Mouse (Mus musculus): ENCODE results near the gene Dnpep.

Dnpep gene

DNA sequence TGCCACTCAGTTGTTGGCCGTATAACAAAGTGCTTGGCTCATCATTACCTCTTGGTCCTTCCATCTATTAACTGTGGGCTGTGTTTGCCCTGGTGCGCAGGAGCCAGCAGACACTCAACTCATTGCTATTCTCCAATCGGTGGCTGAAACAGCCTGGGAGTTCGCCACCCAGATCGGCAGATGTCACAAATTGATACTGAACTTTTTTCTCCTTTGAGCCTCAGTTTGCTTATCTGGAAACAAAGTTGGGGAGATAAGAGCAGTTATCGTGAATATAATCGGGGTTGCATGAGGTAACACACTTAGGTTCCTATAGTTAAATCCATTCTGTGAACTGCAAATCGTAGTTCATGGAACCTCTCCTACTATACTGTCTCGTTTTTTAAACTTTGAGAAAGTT lies 19.3 kb upstream of the Dnpep start:
- intact Hi-C loops (cut with DNase I): no loop called here

DNA sequence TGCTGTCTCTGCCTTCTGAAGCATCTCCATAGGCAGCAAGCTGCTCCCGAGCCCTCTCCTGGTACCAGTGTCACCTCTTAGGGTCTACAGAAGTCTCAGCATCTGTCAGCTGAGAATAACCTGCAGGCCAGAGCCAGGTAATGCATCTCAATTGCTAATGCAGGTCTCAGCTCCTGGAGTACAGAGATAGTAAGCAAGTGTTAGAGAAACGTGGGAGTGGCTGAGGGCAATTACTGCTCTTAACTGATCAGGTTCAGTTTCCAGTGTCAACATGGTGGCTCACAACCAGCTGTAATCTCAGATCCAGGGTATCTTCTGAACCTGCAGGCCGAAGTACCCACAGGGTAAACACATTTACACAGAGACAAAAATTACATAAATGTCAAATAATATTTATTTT lies 18.7 kb upstream of the Dnpep start:
- intact Hi-C loops (cut with DNase I): no loop called here

DNA sequence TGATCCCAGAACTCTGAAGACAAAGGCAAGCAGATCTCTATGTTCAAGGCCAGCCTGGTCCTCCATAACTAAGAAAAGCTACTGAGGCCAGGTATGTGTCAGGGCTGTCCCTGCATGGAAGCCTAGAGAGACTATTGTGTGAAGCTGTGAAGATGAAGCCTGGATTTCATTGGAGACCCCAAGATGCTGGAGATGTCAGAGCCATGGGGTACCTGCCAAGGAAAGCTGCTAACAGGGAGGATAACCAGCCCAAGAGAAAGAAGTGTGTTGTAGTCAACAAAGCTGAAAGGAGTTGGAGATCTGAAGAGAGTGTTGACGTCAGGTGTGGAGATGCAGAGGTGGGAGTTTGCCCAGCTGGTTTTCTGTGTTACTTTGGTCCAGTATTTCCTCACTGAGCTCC lies 13.5 kb upstream of the Dnpep start:
- intact Hi-C loops (cut with DNase I): no loop called here

DNA sequence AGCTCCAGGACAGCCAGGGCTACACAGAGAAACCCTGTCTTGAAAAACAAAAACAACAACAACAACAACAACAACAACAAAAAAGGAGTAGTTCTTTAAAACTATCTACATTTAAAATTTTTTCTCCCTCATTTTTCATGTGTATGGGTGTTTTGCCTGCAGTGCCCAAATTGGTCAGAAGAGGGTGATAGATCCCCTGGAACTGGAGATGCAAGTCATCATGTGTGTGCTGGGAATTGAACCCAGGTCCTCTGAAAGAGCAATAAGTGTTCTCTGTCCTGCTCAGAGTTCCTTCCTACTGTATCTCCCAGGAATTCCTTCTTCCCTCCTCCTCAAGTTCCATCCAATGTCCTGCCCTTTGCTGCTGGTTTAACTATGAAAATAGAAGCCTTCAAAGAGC lies 9.7 kb upstream of the Dnpep start:
- intact Hi-C loops (cut with DNase I): no loop called here

DNA sequence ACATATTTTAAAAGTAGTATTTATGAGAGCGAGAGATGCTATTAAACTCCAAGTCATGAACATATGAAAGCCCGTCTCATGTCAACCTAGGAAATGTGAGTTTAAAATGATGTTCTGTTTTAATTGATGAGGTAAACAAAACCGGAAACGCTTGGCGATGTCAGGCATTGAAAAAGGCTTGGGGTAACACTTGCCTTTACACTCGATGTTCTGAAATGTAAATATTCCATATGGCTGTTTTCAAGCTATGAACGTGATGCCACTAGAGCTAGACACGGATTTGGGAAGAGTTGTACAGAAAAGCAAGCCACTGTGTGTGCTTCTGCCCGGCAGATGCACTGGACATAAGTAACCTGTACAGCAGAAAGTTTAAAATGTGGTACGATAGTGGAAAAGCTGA lies 1.4 kb upstream of the Dnpep start:
- intact Hi-C loops (cut with DNase I): no loop called here

DNA sequence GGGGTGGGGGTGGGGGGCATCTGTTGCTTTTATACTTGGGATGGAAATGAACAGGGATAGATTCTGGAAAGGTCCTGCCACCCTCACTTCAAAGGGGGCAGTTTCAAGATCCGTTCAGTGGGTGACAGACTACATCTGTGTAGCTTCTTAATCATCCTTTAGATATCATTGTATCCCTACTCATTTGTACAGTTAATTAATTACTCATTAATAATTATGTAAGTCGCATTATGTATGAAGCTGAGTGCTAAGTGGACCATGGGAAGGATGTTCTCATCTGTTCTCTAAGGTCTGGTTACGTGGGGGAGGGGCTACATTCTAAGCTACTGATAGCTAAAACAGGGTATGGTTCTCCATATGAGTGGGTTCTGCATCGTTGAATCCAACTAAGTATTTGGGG lies 946 bp upstream of the Dnpep start:
- intact Hi-C loops (cut with DNase I): no loop called here

DNA sequence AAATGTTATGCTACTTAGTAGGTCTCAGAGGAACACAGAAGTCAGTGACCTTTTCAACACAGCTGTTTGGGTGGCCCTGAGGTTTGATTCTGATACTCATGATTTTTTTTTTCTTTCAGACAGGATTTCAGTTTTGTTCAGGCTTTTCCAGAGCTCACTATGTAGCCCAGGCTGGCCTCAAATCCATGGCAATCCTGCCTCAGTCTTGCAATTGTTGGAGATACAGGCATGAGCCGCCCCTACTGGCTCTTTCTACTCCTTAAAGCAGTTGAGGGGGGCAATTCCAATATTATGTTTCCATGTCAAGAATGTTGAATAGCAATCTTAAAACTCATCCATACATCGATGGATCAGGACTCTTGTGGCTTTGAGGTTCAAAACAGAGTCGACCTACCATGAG lies 511 bp upstream of the Dnpep start:
- intact Hi-C loops (cut with DNase I): no loop called here

DNA sequence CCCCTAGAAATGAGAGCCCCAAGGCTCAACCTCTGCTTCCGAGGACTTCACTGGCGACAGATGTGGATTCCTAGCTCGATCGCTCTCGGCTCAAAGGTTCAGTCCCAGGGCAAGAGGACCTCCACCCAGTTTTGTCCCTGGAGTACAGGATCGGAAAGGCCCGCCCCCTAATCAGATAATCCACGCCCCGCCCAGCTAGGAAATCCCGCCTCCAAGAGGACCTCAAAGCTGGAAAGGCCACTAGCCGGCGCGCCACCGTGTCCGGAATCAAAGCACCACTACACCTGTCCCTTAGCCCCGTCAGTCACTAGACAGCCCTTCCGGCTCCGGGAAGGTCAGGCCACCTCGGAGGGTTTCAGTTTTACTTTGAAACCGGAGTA lies 939 bp downstream of the Dnpep start:
- intact Hi-C loops (cut with DNase I): no loop called here

DNA sequence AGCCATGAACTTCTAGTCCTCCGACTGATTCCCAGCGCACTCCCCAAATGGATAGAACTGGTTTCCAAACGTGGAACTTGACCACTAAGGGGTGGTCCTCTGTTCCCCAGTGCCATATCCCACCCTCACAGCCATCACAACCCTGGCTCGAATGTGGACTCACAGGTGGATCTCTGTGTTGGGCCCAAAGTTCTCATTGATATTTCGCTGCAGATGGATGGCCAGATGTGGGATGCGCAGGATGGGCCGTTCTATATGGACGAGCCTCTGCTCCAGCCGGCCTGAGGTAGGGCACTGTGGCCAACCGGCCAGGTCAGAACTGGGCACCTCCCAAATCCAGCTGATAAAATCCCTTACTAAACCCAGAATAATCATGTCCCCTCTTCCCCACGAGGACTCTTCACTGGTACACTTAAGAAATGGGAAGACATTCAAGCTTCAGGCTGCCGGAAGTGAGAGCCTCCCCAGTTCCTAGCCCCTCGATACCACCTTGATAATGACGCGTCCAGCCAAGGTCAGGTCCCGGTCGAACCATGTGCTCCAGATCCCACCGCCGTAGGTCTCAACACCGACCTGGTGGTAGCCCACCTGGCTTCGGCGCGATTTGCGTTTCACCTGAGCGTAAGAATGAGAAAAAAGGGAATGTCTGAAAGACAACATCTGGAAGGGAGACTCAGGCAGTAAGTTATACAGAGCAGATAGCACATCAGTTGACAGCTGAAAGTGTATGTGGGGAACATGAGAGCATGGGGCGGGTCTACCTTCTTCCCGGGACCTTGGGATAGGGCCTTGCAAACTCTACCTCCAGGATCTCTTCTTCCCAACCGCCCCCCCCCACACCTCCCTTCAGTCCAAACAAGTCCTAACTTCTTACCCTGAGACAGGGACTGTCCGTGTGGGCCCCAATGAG lies 2.1 kb downstream of the Dnpep start:
- intact Hi-C loops (cut with DNase I): no loop called here

DNA sequence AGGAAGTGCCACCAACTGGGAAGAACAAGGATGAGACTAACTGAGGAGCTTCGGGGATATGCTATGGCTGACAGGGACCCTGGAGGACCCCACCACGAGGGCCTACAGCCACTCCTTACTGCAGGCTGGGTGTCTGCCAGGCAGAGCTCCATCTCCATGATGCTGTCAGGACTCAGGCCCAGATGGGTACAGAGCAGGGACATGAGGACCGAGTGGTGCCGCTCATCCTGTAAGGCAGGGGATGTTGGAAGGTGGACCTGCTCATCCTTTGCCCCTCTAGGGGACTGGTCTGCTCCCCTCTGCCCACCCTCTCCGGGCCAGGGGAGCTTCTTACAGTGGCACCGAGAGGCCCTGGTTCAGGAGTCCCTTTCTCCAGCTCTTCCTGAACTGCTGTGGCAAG lies 2.8 kb downstream of the Dnpep start:
- intact Hi-C loops (cut with DNase I): no loop called here

DNA sequence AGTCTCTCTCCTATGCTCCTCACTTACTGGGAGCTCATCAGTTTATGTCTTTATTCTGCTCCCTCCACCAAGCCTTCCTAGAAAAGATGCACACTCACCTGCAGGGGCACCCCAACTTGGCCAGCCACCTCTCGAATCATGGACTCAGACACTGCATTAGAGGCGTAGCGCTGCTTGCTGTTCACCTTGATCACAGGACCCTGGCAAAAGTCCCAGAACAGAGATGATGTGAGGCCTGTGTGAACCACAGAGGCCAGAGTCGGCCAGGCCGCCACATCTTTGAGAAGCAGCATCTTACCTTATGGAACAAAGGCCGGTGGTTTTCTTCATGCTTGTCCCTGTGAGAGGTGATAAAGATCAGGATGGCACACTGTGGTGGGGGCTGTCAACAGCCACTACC lies 6.1 kb downstream of the Dnpep start:
- intact Hi-C loops (cut with DNase I): no loop called here

DNA sequence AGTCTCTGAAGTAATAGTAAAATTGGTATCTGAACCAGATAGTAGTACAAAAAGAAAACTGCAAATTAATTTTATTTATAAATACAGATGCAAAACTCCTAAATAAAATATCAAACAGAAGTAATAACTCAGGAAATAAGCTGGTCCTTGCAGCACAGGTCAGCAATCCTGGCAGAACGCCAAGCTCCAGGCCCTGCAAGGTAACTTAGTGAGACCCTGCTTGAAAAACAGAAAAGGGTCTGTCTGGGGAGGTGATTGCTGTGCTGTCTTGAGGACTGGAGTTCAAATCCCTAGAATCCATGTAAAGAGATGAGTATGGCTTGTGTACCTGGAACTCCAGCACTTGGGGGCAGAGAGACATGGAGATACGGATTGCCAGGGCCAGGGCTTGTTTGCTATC lies 13.1 kb downstream of the Dnpep start:
- intact Hi-C loops (cut with DNase I): no loop called here

DNA sequence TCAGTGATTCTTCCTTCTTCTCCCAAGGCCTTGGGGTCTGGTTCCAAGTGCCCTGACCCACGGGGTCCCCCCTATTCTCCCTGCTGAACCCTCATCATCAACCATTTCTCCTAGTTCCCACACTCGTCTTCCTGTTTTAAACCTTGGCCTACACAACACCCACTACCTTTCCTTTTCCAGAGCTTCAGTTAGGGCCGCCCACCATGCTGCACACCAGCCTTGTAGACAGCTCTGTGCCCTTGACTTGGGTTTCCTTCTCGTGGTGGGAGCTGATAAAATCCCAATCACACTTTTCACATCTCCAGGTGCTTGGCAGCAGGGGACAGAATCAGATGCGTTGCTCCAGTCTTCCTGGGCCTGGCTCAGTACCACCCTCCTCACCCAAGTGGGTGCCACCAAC lies 23.5 kb downstream of the Dnpep start:
- intact Hi-C loops (cut with DNase I): no loop called here

DNA sequence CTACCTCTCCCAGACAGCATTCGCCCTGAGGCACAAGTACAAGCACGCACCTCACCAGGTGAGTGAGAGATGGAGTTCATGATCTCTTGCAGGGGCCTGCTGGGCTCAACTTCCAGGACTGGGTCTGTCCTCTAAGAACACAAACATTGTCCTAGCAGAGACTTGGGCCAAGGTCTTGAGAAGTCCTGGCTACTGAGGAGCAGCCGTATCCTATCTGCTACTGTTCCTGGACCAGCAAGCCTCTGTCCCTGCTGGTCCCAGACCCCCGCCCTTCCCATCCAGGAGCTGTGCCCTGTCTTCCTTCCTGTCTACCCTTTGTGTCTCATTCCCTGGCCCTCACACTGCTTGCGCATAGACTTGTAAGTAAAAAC lies 24.5 kb downstream of the Dnpep start:
- intact Hi-C loops (cut with DNase I): no loop called here

DNA sequence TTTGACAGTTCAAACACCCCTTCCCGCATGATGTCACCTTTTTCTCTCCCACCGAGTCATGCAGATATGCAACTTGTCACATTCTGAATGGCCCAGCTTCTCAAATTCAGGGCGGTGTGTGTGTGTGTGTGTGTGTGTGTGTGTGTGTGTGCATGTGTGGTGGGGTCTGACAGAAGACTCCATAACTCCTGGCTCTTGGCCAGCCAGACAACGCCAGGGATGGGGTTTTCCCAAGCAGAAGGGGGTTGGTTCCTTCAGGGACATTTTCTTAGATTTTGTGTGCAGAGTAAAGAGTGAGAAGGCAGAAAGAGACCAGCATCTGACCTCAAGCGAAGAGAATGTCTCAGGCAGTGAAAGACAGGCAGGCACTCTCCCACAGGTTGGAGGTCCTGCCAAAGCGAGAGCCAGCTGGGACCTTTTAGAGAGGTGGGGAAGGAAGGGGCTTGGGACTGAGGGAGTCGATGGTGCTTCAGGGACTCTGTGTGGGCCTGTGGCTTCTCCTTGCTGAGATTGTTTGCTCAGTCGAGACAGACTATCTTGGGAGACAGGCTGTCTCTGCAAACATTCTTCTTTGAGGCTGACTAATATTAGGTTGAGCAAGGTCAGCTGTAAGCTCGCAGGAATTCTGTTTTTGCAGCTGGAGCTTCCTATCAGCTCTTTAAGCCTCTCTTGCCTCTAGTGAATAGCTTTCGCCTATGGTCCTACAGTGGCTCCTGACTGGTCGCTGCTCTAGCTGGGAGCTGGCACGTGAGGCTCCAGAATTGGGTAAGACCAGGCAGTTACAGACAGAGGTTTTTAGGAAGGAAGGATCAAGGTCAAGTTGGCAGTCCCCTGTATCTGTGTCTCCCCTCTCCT lies 25.1 kb downstream of the Dnpep start:
- intact Hi-C loops (cut with DNase I): no loop called here

DNA sequence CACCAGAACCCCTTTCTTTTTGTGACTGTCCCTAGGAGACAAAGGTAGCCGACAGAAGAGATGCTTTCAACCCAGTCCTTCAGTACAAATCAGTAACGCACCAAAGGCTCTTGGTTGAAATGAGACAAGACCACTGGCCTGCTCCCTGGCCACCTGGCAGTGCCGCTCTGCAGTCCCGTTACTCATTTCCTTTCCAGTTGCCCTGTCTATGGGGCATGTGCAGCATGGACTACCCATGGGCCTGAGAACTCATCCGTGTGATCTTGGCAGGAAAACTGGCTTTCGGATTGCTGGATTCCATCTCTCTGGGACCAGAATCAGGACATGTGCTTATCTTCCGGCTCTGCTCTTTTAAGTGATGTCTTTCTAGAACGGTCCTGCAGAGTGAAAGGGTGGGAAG lies 26.5 kb downstream of the Dnpep start:
- intact Hi-C loops (cut with DNase I): no loop called here

DNA sequence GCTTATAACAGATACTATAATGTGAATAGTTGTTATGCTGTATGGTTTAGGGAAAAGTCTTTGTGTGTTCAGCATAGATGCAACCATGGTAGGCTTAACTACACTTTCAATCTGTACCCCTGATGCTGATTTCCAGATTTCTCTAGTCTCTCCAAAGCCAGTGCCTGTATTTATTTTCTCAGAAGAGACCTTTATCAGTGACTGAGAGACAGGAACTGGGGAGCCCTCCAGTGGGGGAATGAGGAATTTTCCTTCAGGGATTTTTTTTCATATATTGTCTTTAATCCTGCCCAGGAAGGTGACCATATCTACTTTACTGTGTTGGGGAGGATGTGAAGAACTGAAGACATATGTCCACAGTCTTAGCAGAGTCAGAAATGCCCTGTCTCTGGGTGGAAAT lies 27.2 kb downstream of the Dnpep start:
- intact Hi-C loops (cut with DNase I): no loop called here

DNA sequence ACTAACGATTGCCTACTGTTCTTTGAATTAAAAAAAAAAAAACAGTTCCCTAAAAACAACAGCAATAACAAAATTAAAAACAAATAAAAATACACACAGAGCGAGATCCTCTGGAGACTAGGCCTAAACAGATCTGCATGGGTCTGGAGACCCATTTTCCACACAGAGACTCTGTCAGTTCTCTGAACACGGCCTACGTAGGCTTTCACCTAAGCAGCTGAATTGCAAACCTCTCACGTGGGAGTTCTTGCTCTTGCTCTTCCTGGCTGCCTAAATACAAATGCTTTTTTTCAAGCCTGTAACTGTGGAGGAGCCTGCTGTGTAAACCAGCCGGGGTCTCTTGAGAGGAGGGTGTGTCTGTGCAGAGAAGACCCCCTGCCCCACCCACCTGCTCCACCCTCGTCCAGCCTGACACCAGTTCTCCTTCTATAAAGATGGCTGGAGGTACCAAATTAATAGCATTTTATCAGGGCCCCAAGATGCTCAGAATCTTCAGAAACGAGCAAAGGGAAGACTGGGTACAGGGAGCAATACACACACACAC lies 27.8 kb downstream of the Dnpep start:
- intact Hi-C loops (cut with DNase I): no loop called here

DNA sequence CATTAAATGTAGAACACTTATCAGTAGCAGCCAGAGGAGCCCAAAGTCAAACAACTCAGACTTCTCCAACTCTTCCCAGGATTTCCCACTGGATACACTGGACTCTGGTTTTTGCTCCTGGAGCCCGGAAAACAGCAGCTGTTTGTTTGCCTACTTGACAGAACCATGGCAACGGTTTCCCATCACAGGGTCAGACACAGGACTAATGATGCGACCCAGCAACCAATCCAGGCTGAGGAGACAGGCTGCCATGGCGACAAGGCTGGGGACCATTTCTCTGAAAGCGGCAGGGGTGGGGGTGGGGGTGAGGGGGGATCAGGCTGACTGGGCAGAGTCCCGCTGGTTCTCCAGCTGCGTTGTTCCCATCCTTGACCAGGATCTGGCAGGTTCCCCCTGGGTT lies 28.4 kb downstream of the Dnpep start:
- intact Hi-C loops (cut with DNase I): no loop called here

DNA sequence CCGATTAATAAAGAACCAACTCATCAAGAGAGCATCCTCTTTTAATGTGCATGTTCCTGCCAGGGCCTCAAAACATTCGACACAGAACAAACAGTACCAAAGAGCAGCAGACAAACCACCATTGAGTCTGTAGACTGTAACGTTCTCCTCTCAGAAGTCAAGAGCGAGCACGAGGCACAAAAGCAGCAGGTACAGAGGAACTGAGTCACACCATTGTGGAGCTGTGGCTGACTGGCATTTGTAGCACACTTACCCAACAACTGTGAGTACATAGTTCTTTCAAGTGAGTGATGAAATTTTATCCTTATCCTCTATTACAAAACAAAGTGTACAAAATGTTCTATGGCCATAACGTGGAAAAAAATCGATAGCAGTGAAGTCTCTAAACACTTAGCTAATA lies 32.9 kb downstream of the Dnpep start:
- intact Hi-C loops (cut with DNase I): no loop called here

DNA sequence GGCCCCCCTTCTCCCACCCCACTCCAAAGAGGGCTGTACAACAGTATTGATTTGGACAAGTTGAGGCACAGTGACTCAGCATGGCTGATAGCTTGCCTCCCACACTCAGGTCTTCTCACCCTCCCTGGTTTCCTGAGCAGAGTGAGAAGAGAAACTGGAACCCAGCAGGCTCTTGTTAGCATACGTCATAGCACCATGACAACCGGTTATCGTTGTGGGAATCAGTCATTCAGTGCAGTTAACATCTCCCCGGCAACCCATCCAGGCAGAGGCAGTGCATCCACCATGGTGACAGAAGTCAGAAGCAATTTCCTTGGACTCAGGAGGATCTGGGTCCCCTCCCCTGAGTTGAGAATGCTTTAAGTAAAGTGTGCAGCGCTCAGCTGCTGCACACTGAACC lies 34.8 kb downstream of the Dnpep start:
- intact Hi-C loops (cut with DNase I): no loop called here

DNA sequence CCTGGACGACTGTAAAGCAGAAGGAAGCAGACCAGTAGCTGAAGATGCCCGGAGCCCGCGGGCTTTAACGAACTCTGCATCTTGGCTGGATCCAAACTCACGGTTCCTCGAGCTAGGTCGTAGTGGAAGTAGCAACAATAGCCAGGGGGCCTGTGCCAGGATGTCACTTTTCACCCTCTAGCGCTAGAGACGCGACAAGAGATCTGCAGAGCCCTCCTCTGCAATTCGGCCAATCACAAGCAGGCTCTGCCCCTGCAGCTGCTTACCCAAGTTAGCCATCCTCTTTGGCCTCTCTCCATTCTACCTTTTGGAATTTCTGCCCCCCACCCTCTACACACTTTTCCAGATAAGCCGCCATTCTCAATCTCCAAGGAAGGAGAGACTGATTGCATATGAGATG lies 39.6 kb downstream of the Dnpep start, which contains the start of gene Resp18:
Resp18 (minus strand) TSS at position 188 of the 400 bp plus-strand sequence.
- intact Hi-C loops (cut with DNase I): no loop called here
